Mouse (Mus musculus) neural tube, embryonic 13.5 days (tissue): ENCODE measurements around the gene Vmn1r218. TPM values are rescaled to one million over a fixed set of nuclear protein-coding genes. Genes with fewer than 3 reads are reported as not detected.
"Not testable (repeated sequence)": the region's sequence is repeated elsewhere in the genome, so short reads cannot be mapped to it uniquely, and the experiment has no call there.

Experiments used
- ATAC-seq: fragments of 200-750 bp; cut with Nextera tagmentation; 2 replicates; pipeline ENCODE4 v1.8.0; 2017; ENCODE audit warnings: low read depth, mild to moderate bottlenecking, moderate TSS enrichment, moderate library complexity
- H3K27ac ChIP-seq: fragments of 300-500 bp; sonication (generic); replicated peaks from 2 replicates; pipeline ENCODE4 v1.5.1; 2015; ENCODE audit warnings: moderate library complexity, mild to moderate bottlenecking, inconsistent platforms
- H3K27me3 ChIP-seq: fragments of 300-500 bp; sonication (generic); 2 replicates; pipeline ENCODE4 v1.6.1; 2015; ENCODE audit warnings: mild to moderate bottlenecking, inconsistent platforms
- H3K36me3 ChIP-seq: fragments of 300-500 bp; sonication (generic); 2 replicates; pipeline ENCODE4 v1.6.1; 2015; ENCODE audit warnings: mild to moderate bottlenecking, inconsistent platforms
- H3K4me1 ChIP-seq: fragments of 300-500 bp; sonication (generic); replicated peaks from 2 replicates; pipeline ENCODE4 v1.6.1; 2015; ENCODE audit warnings: inconsistent platforms
- H3K4me2 ChIP-seq: fragments of 300-500 bp; sonication (generic); 2 replicates; pipeline ENCODE4 v1.6.1; 2015; ENCODE audit warnings: inconsistent platforms, mild to moderate bottlenecking, moderate library complexity
- H3K4me3 ChIP-seq: fragments of 300-500 bp; sonication (generic); 2 replicates; pipeline ENCODE4 v1.5.1; 2015; ENCODE audit warnings: mild to moderate bottlenecking, inconsistent platforms
- H3K9ac ChIP-seq: fragments of 300-500 bp; sonication (generic); 2 replicates; pipeline ENCODE4 v1.6.1; 2015; ENCODE audit warnings: moderate library complexity, mild to moderate bottlenecking, inconsistent platforms
- H3K9me3 ChIP-seq: fragments of 300-500 bp; sonication (generic); 2 replicates; pipeline ENCODE4 v1.6.1; 2016; ENCODE audit warnings: inconsistent platforms
- WGBS: fragments of 180-500 bp; shearing (Covaris S2); methylation state at CpG from one replicate; pipeline ENCODE4 v1.1.7; 2015; 5-methylcytosine and 5-hydroxymethylcytosine counted together
- polyA plus RNA-seq: library from polyadenylated mRNA; unstranded; fragments of >200 nt; fragmentation: Nextera tagmentation; extraction: Ambion mirVana; gene quantifications from 2 replicates; pipeline ENCODE4 v1.2.1, GENCODE M21; 2015

Vmn1r218 gene
- polyA plus RNA-seq: not detected in 2 replicates

- Histone ChIP-seq H3K9ac (no peak within 1 kb of the TSS), H3K4me3 (no peak within 1 kb of the TSS), H3K27me3 (no peaks in the 10 kb centered on the region), H3K4me2 (no peak within 1 kb of the TSS), H3K9me3 (no peaks in the 10 kb centered on the region), H3K27ac (no peak within 1 kb of the TSS), H3K36me3 (no peaks in the 10 kb centered on the region), H3K4me1 (no peaks in the 10 kb centered on the region)
- 80% methylated on average over 3 of the region's 3 CpGs for WGBS
- no peak for ATAC-seq
Measured at GRCm38 (mm10) chr13:23133099-23133498, at the start of gene Vmn1r218. Gene Vmn1r218 (plus strand): TSS chr13:23133155.

- H3K27ac ChIP-seq: no peak overlapping the region
- H3K36me3 ChIP-seq: no peaks in the 10 kb centered on the region
- H3K9me3 ChIP-seq: no peaks in the 10 kb centered on the region
- no peak for ATAC-seq
- no peaks in the 10 kb centered on the region for H3K4me1 ChIP-seq
- 90% methylated on average over 4 of the region's 4 CpGs for WGBS
- H3K9ac ChIP-seq: no peak overlapping the region
- H3K4me2 ChIP-seq: no peak overlapping the region
- H3K4me3 ChIP-seq: no peak overlapping the region
- H3K27me3 ChIP-seq: no peaks in the 10 kb centered on the region
Measured at GRCm38 (mm10) chr13:23094386-23094785, 38.6 kb upstream of the Vmn1r218 start.

GRCm38 (mm10) chr13:23118126-23118525 lies 14.8 kb upstream of the Vmn1r218 start, which contains the start of gene Vmn1r217:
Gene Vmn1r217 (minus strand): TSS chr13:23118226.
- not testable (repeated sequence) for H3K4me2 ChIP-seq, H3K9me3 ChIP-seq, H3K27ac ChIP-seq, ATAC-seq, H3K4me1 ChIP-seq, H3K9ac ChIP-seq, H3K27me3 ChIP-seq, H3K4me3 ChIP-seq, H3K36me3 ChIP-seq
- 77% methylated on average over 1 of the region's 1 CpGs for WGBS

- H3K4me3 ChIP-seq: no peak overlapping the region
- H3K27me3 ChIP-seq: no peaks in the 10 kb centered on the region
- no peak for ATAC-seq
- no peaks in the 10 kb centered on the region for H3K9me3 ChIP-seq
- H3K4me2 ChIP-seq: no peak overlapping the region
- H3K4me1 ChIP-seq: no peaks in the 10 kb centered on the region
- H3K27ac ChIP-seq: no peak overlapping the region
- no peak overlapping the region for H3K9ac ChIP-seq
- H3K36me3 ChIP-seq: no peaks in the 10 kb centered on the region
- WGBS: 93% methylated on average over 2 of the region's 2 CpGs
Measured at GRCm38 (mm10) chr13:23120611-23121010, 12.3 kb upstream of the Vmn1r218 start.

GRCm38 (mm10) chr13:23133501-23133900 lies 546 bp downstream of the Vmn1r218 start:
- Histone ChIP-seq H3K4me3 (no peak overlapping the region), H3K9ac (no peak overlapping the region), H3K4me1 (no peaks in the 10 kb centered on the region), H3K36me3 (no peaks in the 10 kb centered on the region), H3K27ac (no peak overlapping the region), H3K4me2 (no peak overlapping the region), H3K27me3 (no peaks in the 10 kb centered on the region), H3K9me3 (no peaks in the 10 kb centered on the region)
- WGBS: 62% methylated on average over 1 of the region's 1 CpGs
- no peak for ATAC-seq

- WGBS: 89% methylated on average over 2 of the region's 2 CpGs
- H3K36me3 ChIP-seq: no peaks in the 10 kb centered on the region
Measured at GRCm38 (mm10) chr13:23138880-23139279, 5.9 kb downstream of the Vmn1r218 start.

GRCm38 (mm10) chr13:23157848-23158247 lies 24.9 kb downstream of the Vmn1r218 start:
- H3K4me2 ChIP-seq: no peak overlapping the region
- no peaks in the 10 kb centered on the region for H3K9me3 ChIP-seq
- H3K4me1 ChIP-seq: no peaks in the 10 kb centered on the region
- H3K4me3 ChIP-seq: no peak overlapping the region
- H3K27me3 ChIP-seq: no peaks in the 10 kb centered on the region
- no peaks in the 10 kb centered on the region for H3K36me3 ChIP-seq
- ATAC-seq: no peak
- H3K9ac ChIP-seq: no peak overlapping the region
- WGBS: 72% methylated on average over 2 of the region's 3 CpGs
- H3K27ac ChIP-seq: no peak overlapping the region

More at GRCm38 (mm10) chr13:23138880-23139279, 5.9 kb downstream of the Vmn1r218 start:
- ATAC-seq: no peak
- H3K4me2 ChIP-seq: no peak overlapping the region
- no peak overlapping the region for H3K9ac ChIP-seq
- no peak overlapping the region for H3K4me3 ChIP-seq
- no peaks in the 10 kb centered on the region for H3K27me3 ChIP-seq
- H3K4me1 ChIP-seq: no peaks in the 10 kb centered on the region
- H3K9me3 ChIP-seq: no peaks in the 10 kb centered on the region
- H3K27ac ChIP-seq: no peak overlapping the region

- Histone ChIP-seq H3K27me3 (no peaks in the 10 kb centered on the region), H3K4me2 (no peak within 1 kb of the TSS), H3K4me3 (no peak within 1 kb of the TSS), H3K9me3 (no peaks in the 10 kb centered on the region), H3K27ac (no peak within 1 kb of the TSS), H3K36me3 (no peaks in the 10 kb centered on the region), H3K4me1 (no peaks in the 10 kb centered on the region), H3K9ac (no peak within 1 kb of the TSS)
- no peak for ATAC-seq
- WGBS: 86% methylated on average over 4 of the region's 4 CpGs
Measured at GRCm38 (mm10) chr13:23159012-23159411, 26.1 kb downstream of the Vmn1r218 start, which contains the start of gene Vmn1r219. Gene Vmn1r219 (plus strand): TSS chr13:23159312.

- not testable (repeated sequence) for H3K4me2 ChIP-seq, H3K4me1 ChIP-seq, H3K27ac ChIP-seq, H3K27me3 ChIP-seq, ATAC-seq, H3K36me3 ChIP-seq, H3K4me3 ChIP-seq, H3K9me3 ChIP-seq, H3K9ac ChIP-seq
- 85% methylated on average over 4 of the region's 4 CpGs for WGBS
Measured at GRCm38 (mm10) chr13:23166471-23166870, 33.5 kb downstream of the Vmn1r218 start.

- Histone ChIP-seq H3K4me2 (no peak within 1 kb of the TSS), H3K9me3 (no peaks in the 10 kb centered on the region), H3K27me3 (no peaks in the 10 kb centered on the region), H3K4me1 (no peaks in the 10 kb centered on the region), H3K9ac (no peak within 1 kb of the TSS), H3K36me3 (no peaks in the 10 kb centered on the region), H3K4me3 (no peak within 1 kb of the TSS), H3K27ac (no peak within 1 kb of the TSS)
- 90% methylated on average over 2 of the region's 2 CpGs for WGBS
- ATAC-seq: no peak
Measured at GRCm38 (mm10) chr13:23187875-23188274, 54.9 kb downstream of the Vmn1r218 start, which contains the start of gene Vmn1r220. Gene Vmn1r220 (minus strand): TSS chr13:23187975.

Other genes starting within 250 kb of the Vmn1r218 start
- gene Vmn1r212, start 248.9 kb upstream of the Vmn1r218 start, polyA plus RNA-seq: not detected in 2 replicates
- gene Vmn1r213, start 125.5 kb upstream of the Vmn1r218 start, polyA plus RNA-seq: not detected in 2 replicates
- not detected in 2 replicates for gene Vmn1r214, start 102.7 kb upstream of the Vmn1r218 start, polyA plus RNA-seq
- gene Vmn1r215, start 65.1 kb upstream of the Vmn1r218 start, polyA plus RNA-seq: not detected in 2 replicates
- gene Vmn1r217, start 14.9 kb upstream of the Vmn1r218 start, polyA plus RNA-seq: not detected in 2 replicates
- not detected in 2 replicates for gene Vmn1r219, start 26.2 kb downstream of the Vmn1r218 start, polyA plus RNA-seq
- not detected in 2 replicates for gene Vmn1r220, start 54.8 kb downstream of the Vmn1r218 start, polyA plus RNA-seq
- not detected in 2 replicates for gene Vmn1r221, start 81.0 kb downstream of the Vmn1r218 start, polyA plus RNA-seq
- gene Vmn1r222, start 102.8 kb downstream of the Vmn1r218 start, polyA plus RNA-seq: not detected in 2 replicates
- gene Vmn1r223, start 114.0 kb downstream of the Vmn1r218 start, polyA plus RNA-seq: not detected in 2 replicates
- gene Zfp322a, start 236.1 kb downstream of the Vmn1r218 start, polyA plus RNA-seq: 51.6 and 60.7 TPM in 2 replicates